Mouse (Mus musculus): ENCODE measurements around the gene Neurl4. TPM values are rescaled to one million over a fixed set of nuclear protein-coding genes. Genes with fewer than 3 reads are reported as not detected.

Neurl4 gene
- polyA plus RNA-seq (2014; fragmentation: Illumina TruSeq; extraction: RNeasy Lipid Tissue Mini Kit (QIAGEN cat#74804); ENCODE audit: low read depth, low replicate concordance), result 5.5 TPM

GRCm38 (mm10) chr11:69900471-69901405 is at the start of gene Neurl4, which contains the start of gene 2810408A11Rik:
Neurl4 (plus strand) TSS chr11:69901072.
2810408A11Rik (minus strand) TSS chr11:69900987.

GRCm38 (mm10) chr11:69858113-69858998 is 42.5 kb upstream of the Neurl4 start, which contains the start of gene Tnk1:
Tnk1 (minus strand) TSS chr11:69858730.

GRCm38 (mm10) chr11:69877878-69878277 is 23.0 kb upstream of the Neurl4 start, which contains the start of gene Tmem95:
Tmem95 (minus strand) TSS chr11:69878018.

GRCm38 (mm10) chr11:69880853-69881603 is 19.8 kb upstream of the Neurl4 start, which contains the start of gene Kctd11:
Kctd11 (minus strand) TSS chr11:69881406.

GRCm38 (mm10) chr11:69895291-69895690 is 5.6 kb upstream of the Neurl4 start, which contains the start of gene Acap1:
Acap1 (minus strand) TSS chr11:69895539.

GRCm38 (mm10) chr11:69913554-69914371 is 12.9 kb downstream of the Neurl4 start, which contains the start of gene Gps2:
Gps2 (plus strand) TSS chr11:69913888.

GRCm38 (mm10) chr11:69921114-69922011 is 20.5 kb downstream of the Neurl4 start, which contains the start of gene Eif5a:
Eif5a (minus strand) TSS chr11:69921958.

GRCm38 (mm10) chr11:69935137-69935879 is 34.4 kb downstream of the Neurl4 start, which contains the start of gene Ybx2:
Ybx2 (plus strand) TSS chr11:69935796.

GRCm38 (mm10) chr11:69948066-69948762 is 47.3 kb downstream of the Neurl4 start, which contains the start of gene Slc2a4:
Slc2a4 (minus strand) TSS chr11:69948188.

Other genes starting within 250 kb of the Neurl4 start
- gene Sox15, start 245.8 kb upstream of the Neurl4 start, polyA plus RNA-seq (2014; fragmentation: Illumina TruSeq; extraction: RNeasy Lipid Tissue Mini Kit (QIAGEN cat#74804); ENCODE audit: low read depth, low replicate concordance), result not detected
- gene Mpdu1, start 238.4 kb upstream of the Neurl4 start, polyA plus RNA-seq (2014; fragmentation: Illumina TruSeq; extraction: RNeasy Lipid Tissue Mini Kit (QIAGEN cat#74804); ENCODE audit: low read depth, low replicate concordance), result 8.7 TPM
- gene Cd68, start 234.9 kb upstream of the Neurl4 start, polyA plus RNA-seq (2014; fragmentation: Illumina TruSeq; extraction: RNeasy Lipid Tissue Mini Kit (QIAGEN cat#74804); ENCODE audit: low read depth, low replicate concordance), result 0.91 TPM
- 265 TPM for gene Eif4a1, start 228.6 kb upstream of the Neurl4 start, polyA plus RNA-seq (2014; fragmentation: Illumina TruSeq; extraction: RNeasy Lipid Tissue Mini Kit (QIAGEN cat#74804); ENCODE audit: low read depth, low replicate concordance)
- gene Senp3, start 219.0 kb upstream of the Neurl4 start, polyA plus RNA-seq (2014; fragmentation: Illumina TruSeq; extraction: RNeasy Lipid Tissue Mini Kit (QIAGEN cat#74804); ENCODE audit: low read depth, low replicate concordance), result 94.6 TPM
- 3.8 TPM for gene Tnfsf13, start 215.3 kb upstream of the Neurl4 start, polyA plus RNA-seq (2014; fragmentation: Illumina TruSeq; extraction: RNeasy Lipid Tissue Mini Kit (QIAGEN cat#74804); ENCODE audit: low read depth, low replicate concordance)
- 0.20 TPM for gene Tnfsf12, start 205.2 kb upstream of the Neurl4 start, polyA plus RNA-seq (2014; fragmentation: Illumina TruSeq; extraction: RNeasy Lipid Tissue Mini Kit (QIAGEN cat#74804); ENCODE audit: low read depth, low replicate concordance)
- gene Tnfsfm13, start 205.0 kb upstream of the Neurl4 start, polyA plus RNA-seq (2014; fragmentation: Illumina TruSeq; extraction: RNeasy Lipid Tissue Mini Kit (QIAGEN cat#74804); ENCODE audit: low read depth, low replicate concordance), result 1.7 TPM
- 43.5 TPM for gene Polr2a, start 142.4 kb upstream of the Neurl4 start, polyA plus RNA-seq (2014; fragmentation: Illumina TruSeq; extraction: RNeasy Lipid Tissue Mini Kit (QIAGEN cat#74804); ENCODE audit: low read depth, low replicate concordance)
- gene Slc35g3, start 139.1 kb upstream of the Neurl4 start, polyA plus RNA-seq (2014; fragmentation: Illumina TruSeq; extraction: RNeasy Lipid Tissue Mini Kit (QIAGEN cat#74804); ENCODE audit: low read depth, low replicate concordance), result 33.7 TPM
- 3.6 TPM for gene Zbtb4, start 135.2 kb upstream of the Neurl4 start, polyA plus RNA-seq (2014; fragmentation: Illumina TruSeq; extraction: RNeasy Lipid Tissue Mini Kit (QIAGEN cat#74804); ENCODE audit: low read depth, low replicate concordance)
- gene Chrnb1, start 105.1 kb upstream of the Neurl4 start, polyA plus RNA-seq (2014; fragmentation: Illumina TruSeq; extraction: RNeasy Lipid Tissue Mini Kit (QIAGEN cat#74804); ENCODE audit: low read depth, low replicate concordance), result 0.24 TPM
- 3.7 TPM for gene Fgf11, start 99.2 kb upstream of the Neurl4 start, polyA plus RNA-seq (2014; fragmentation: Illumina TruSeq; extraction: RNeasy Lipid Tissue Mini Kit (QIAGEN cat#74804); ENCODE audit: low read depth, low replicate concordance)
- gene Tmem102, start 95.4 kb upstream of the Neurl4 start, polyA plus RNA-seq (2014; fragmentation: Illumina TruSeq; extraction: RNeasy Lipid Tissue Mini Kit (QIAGEN cat#74804); ENCODE audit: low read depth, low replicate concordance), result not detected
- 131 TPM for gene Gm39566, start 85.8 kb upstream of the Neurl4 start, polyA plus RNA-seq (2014; fragmentation: Illumina TruSeq; extraction: RNeasy Lipid Tissue Mini Kit (QIAGEN cat#74804); ENCODE audit: low read depth, low replicate concordance)
- 15.9 TPM for gene Spem2, start 82.6 kb upstream of the Neurl4 start, polyA plus RNA-seq (2014; fragmentation: Illumina TruSeq; extraction: RNeasy Lipid Tissue Mini Kit (QIAGEN cat#74804); ENCODE audit: low read depth, low replicate concordance)
- gene Spem1, start 78.9 kb upstream of the Neurl4 start, polyA plus RNA-seq (2014; fragmentation: Illumina TruSeq; extraction: RNeasy Lipid Tissue Mini Kit (QIAGEN cat#74804); ENCODE audit: low read depth, low replicate concordance), result 145 TPM
- 0.17 TPM for gene Nlgn2, start 63.3 kb upstream of the Neurl4 start, polyA plus RNA-seq (2014; fragmentation: Illumina TruSeq; extraction: RNeasy Lipid Tissue Mini Kit (QIAGEN cat#74804); ENCODE audit: low read depth, low replicate concordance)
- gene Tmem256, start 62.6 kb upstream of the Neurl4 start, polyA plus RNA-seq (2014; fragmentation: Illumina TruSeq; extraction: RNeasy Lipid Tissue Mini Kit (QIAGEN cat#74804); ENCODE audit: low read depth, low replicate concordance), result 4.6 TPM
- gene Plscr3, start 54.7 kb upstream of the Neurl4 start, polyA plus RNA-seq (2014; fragmentation: Illumina TruSeq; extraction: RNeasy Lipid Tissue Mini Kit (QIAGEN cat#74804); ENCODE audit: low read depth, low replicate concordance), result 0.28 TPM
- gene Tnk1, start 42.3 kb upstream of the Neurl4 start, polyA plus RNA-seq (2014; fragmentation: Illumina TruSeq; extraction: RNeasy Lipid Tissue Mini Kit (QIAGEN cat#74804); ENCODE audit: low read depth, low replicate concordance), result 0.07 TPM
- gene Tmem95, start 23.1 kb upstream of the Neurl4 start, polyA plus RNA-seq (2014; fragmentation: Illumina TruSeq; extraction: RNeasy Lipid Tissue Mini Kit (QIAGEN cat#74804); ENCODE audit: low read depth, low replicate concordance), result 8.3 TPM
- gene Kctd11, start 19.7 kb upstream of the Neurl4 start, polyA plus RNA-seq (2014; fragmentation: Illumina TruSeq; extraction: RNeasy Lipid Tissue Mini Kit (QIAGEN cat#74804); ENCODE audit: low read depth, low replicate concordance), result 0.22 TPM
- gene Acap1, start 5.5 kb upstream of the Neurl4 start, polyA plus RNA-seq (2014; fragmentation: Illumina TruSeq; extraction: RNeasy Lipid Tissue Mini Kit (QIAGEN cat#74804); ENCODE audit: low read depth, low replicate concordance), result 1.7 TPM
- 291 TPM for gene 2810408A11Rik, start 85 bp upstream of the Neurl4 start, polyA plus RNA-seq (2014; fragmentation: Illumina TruSeq; extraction: RNeasy Lipid Tissue Mini Kit (QIAGEN cat#74804); ENCODE audit: low read depth, low replicate concordance)
- gene Gps2, start 12.8 kb downstream of the Neurl4 start, polyA plus RNA-seq (2014; fragmentation: Illumina TruSeq; extraction: RNeasy Lipid Tissue Mini Kit (QIAGEN cat#74804); ENCODE audit: low read depth, low replicate concordance), result 66.3 TPM
- 247 TPM for gene Eif5a, start 20.9 kb downstream of the Neurl4 start, polyA plus RNA-seq (2014; fragmentation: Illumina TruSeq; extraction: RNeasy Lipid Tissue Mini Kit (QIAGEN cat#74804); ENCODE audit: low read depth, low replicate concordance)
- 1,705 TPM for gene Ybx2, start 34.7 kb downstream of the Neurl4 start, polyA plus RNA-seq (2014; fragmentation: Illumina TruSeq; extraction: RNeasy Lipid Tissue Mini Kit (QIAGEN cat#74804); ENCODE audit: low read depth, low replicate concordance)
- 0.07 TPM for gene Slc2a4, start 47.1 kb downstream of the Neurl4 start, polyA plus RNA-seq (2014; fragmentation: Illumina TruSeq; extraction: RNeasy Lipid Tissue Mini Kit (QIAGEN cat#74804); ENCODE audit: low read depth, low replicate concordance)
- gene Cldn7, start 63.7 kb downstream of the Neurl4 start, polyA plus RNA-seq (2014; fragmentation: Illumina TruSeq; extraction: RNeasy Lipid Tissue Mini Kit (QIAGEN cat#74804); ENCODE audit: low read depth, low replicate concordance), result 0.36 TPM
- gene Ctdnep1, start 80.1 kb downstream of the Neurl4 start, polyA plus RNA-seq (2014; fragmentation: Illumina TruSeq; extraction: RNeasy Lipid Tissue Mini Kit (QIAGEN cat#74804); ENCODE audit: low read depth, low replicate concordance), result 35.9 TPM
- gene Elp5, start 81.4 kb downstream of the Neurl4 start, polyA plus RNA-seq (2014; fragmentation: Illumina TruSeq; extraction: RNeasy Lipid Tissue Mini Kit (QIAGEN cat#74804); ENCODE audit: low read depth, low replicate concordance), result 70.4 TPM
- gene Gabarap, start 90.1 kb downstream of the Neurl4 start, polyA plus RNA-seq (2014; fragmentation: Illumina TruSeq; extraction: RNeasy Lipid Tissue Mini Kit (QIAGEN cat#74804); ENCODE audit: low read depth, low replicate concordance), result 586 TPM
- gene Phf23, start 94.7 kb downstream of the Neurl4 start, polyA plus RNA-seq (2014; fragmentation: Illumina TruSeq; extraction: RNeasy Lipid Tissue Mini Kit (QIAGEN cat#74804); ENCODE audit: low read depth, low replicate concordance), result 12.7 TPM
- gene Dvl2, start 99.5 kb downstream of the Neurl4 start, polyA plus RNA-seq (2014; fragmentation: Illumina TruSeq; extraction: RNeasy Lipid Tissue Mini Kit (QIAGEN cat#74804); ENCODE audit: low read depth, low replicate concordance), result 0.98 TPM
- gene Acadvl, start 114.3 kb downstream of the Neurl4 start, polyA plus RNA-seq (2014; fragmentation: Illumina TruSeq; extraction: RNeasy Lipid Tissue Mini Kit (QIAGEN cat#74804); ENCODE audit: low read depth, low replicate concordance), result 3.9 TPM
- gene Dlg4, start 115.9 kb downstream of the Neurl4 start, polyA plus RNA-seq (2014; fragmentation: Illumina TruSeq; extraction: RNeasy Lipid Tissue Mini Kit (QIAGEN cat#74804); ENCODE audit: low read depth, low replicate concordance), result 0.46 TPM
- gene Asgr1, start 153.0 kb downstream of the Neurl4 start, polyA plus RNA-seq (2014; fragmentation: Illumina TruSeq; extraction: RNeasy Lipid Tissue Mini Kit (QIAGEN cat#74804); ENCODE audit: low read depth, low replicate concordance), result not detected
- gene Asgr2, start 191.6 kb downstream of the Neurl4 start, polyA plus RNA-seq (2014; fragmentation: Illumina TruSeq; extraction: RNeasy Lipid Tissue Mini Kit (QIAGEN cat#74804); ENCODE audit: low read depth, low replicate concordance), result not detected
- 0.73 TPM for gene Mgl2, start 229.3 kb downstream of the Neurl4 start, polyA plus RNA-seq (2014; fragmentation: Illumina TruSeq; extraction: RNeasy Lipid Tissue Mini Kit (QIAGEN cat#74804); ENCODE audit: low read depth, low replicate concordance)

Measured in testis, adult 10 weeks (tissue).